Mouse (Mus musculus) stomach, postnatal 0 days (tissue): ENCODE data around the gene Ap4m1. TPM values are rescaled to one million over a fixed set of nuclear protein-coding genes. Genes with fewer than 3 reads are reported as not detected.
A peak's percentile ranks its signal among the peaks of the same experiment; 100 is the strongest.

Experiments
- ATAC-seq: fragments of 200-750 bp; cut with Nextera tagmentation; 2 replicates; pipeline ENCODE4 v1.8.0; 2017; ENCODE audit not compliant: low FRiP score, low TSS enrichment
- DNase-seq: peaks from one replicate; pipeline ENCODE4 v3.0.0-alpha.2; 2016; ENCODE audit warnings: low spot score
- H3K27ac ChIP-seq: fragments of 300-500 bp; sonication (generic); replicated peaks from 2 replicates; pipeline ENCODE4 v1.5.1; 2014; ENCODE audit warnings: mild to moderate bottlenecking, control low read depth
- H3K27me3 ChIP-seq: fragments of 300-500 bp; sonication (generic); 2 replicates; pipeline ENCODE4 v1.6.1; 2014; ENCODE audit warnings: low read length; ENCODE audit not compliant: control insufficient read depth, insufficient read depth
- H3K36me3 ChIP-seq: fragments of 300-500 bp; sonication (generic); 2 replicates; pipeline ENCODE4 v1.6.1; 2014; ENCODE audit warnings: low read length, mixed read lengths; ENCODE audit not compliant: control insufficient read depth, insufficient read depth
- H3K4me1 ChIP-seq: fragments of 300-500 bp; sonication (generic); replicated peaks from 2 replicates; pipeline ENCODE4 v1.6.1; 2014; ENCODE audit warnings: antibody characterized with exemption; ENCODE audit not compliant: control insufficient read depth, insufficient read depth
- H3K4me2 ChIP-seq: fragments of 300-500 bp; sonication (generic); replicated peaks from 2 replicates; pipeline ENCODE4 v1.6.1; 2014; ENCODE audit warnings: low read depth, mild to moderate bottlenecking, control low read depth, moderate library complexity
- H3K4me3 ChIP-seq: fragments of 300-500 bp; sonication (generic); 2 replicates; pipeline ENCODE4 v1.5.1; 2014; ENCODE audit warnings: low read depth, low read length, control low read depth
- H3K9ac ChIP-seq: fragments of 300-500 bp; sonication (generic); 2 replicates; pipeline ENCODE4 v1.6.1; 2014; ENCODE audit warnings: mild to moderate bottlenecking, low read length, control low read depth, mixed read lengths
- H3K9me3 ChIP-seq: fragments of 300-500 bp; sonication (generic); 2 replicates; pipeline ENCODE4 v1.6.1; 2016; ENCODE audit warnings: low read length; ENCODE audit not compliant: control insufficient read depth
- CTCF ChIP-seq: IDR thresholded peaks from 2 replicates; pipeline ENCODE4 v1.5.1; 2016; ENCODE audit warnings: antibody characterized with exemption, low read depth, mild to moderate bottlenecking, moderate library complexity
- EP300 ChIP-seq: optimal IDR thresholded peaks from 2 replicates; pipeline ENCODE3; 2016; ENCODE audit warnings: antibody characterized with exemption
- WGBS: fragments of 180-500 bp; shearing (Covaris S2); extraction: QIAGEN DNeasy Blood & Tissue Kit; methylation state at CpG from one replicate; pipeline ENCODE4 v1.1.7; 2014; 5-methylcytosine and 5-hydroxymethylcytosine counted together
- polyA plus RNA-seq: library from polyadenylated mRNA; unstranded; fragments of >200 nt; fragmentation: Nextera tagmentation; extraction: Ambion mirVana; gene quantifications from 2 replicates; pipeline ENCODE4 v1.2.1, GENCODE M21; 2015

The Ap4m1 gene
- polyA plus RNA-seq, 1 experiment from 2014 or later = 9.3 TPM

- peak overlapping the region; percentile 83 for H3K4me3 ChIP-seq
- no peaks in the 10 kb centered on the region for H3K4me1 ChIP-seq
- peak; percentile 87 for ATAC-seq
- H3K27me3 ChIP-seq = no peaks in the 10 kb centered on the region
- no peak for TF ChIP-seq EP300
- no peak for TF ChIP-seq CTCF
- peak; percentile 62 for DNase-seq
- H3K9me3 ChIP-seq = no peaks in the 10 kb centered on the region
- H3K9ac ChIP-seq = peak overlapping the region; percentile 76
- H3K27ac ChIP-seq = peak overlapping the region; percentile 81; the same call in 1 of the 2 replicates
- peak overlapping the region; percentile 78 for H3K4me2 ChIP-seq
- WGBS = 0% methylated on average over 10 of the region's 10 CpGs
- peaks cover 4% of the 10 kb centered on the region; the same call in 1 of the 2 replicates for H3K36me3 ChIP-seq
Measured at GRCm38 (mm10) chr5:138187661-138188306, 16.0 kb downstream of the Ap4m1 start.

- H3K36me3 ChIP-seq = no peaks in the 10 kb centered on the region
- peak within 1 kb of the TSS; percentile 83 for H3K9ac ChIP-seq
- ATAC-seq = peak; percentile 86
- TF ChIP-seq CTCF (peak; percentile 10; the same call in 1 of the 2 replicates), EP300 (no peak)
- H3K4me1 ChIP-seq = peaks cover 3% of the 10 kb centered on the region
- DNase-seq = peak; percentile 83
- peak within 1 kb of the TSS; percentile 70 for H3K4me3 ChIP-seq
- 5% methylated on average over 53 of the region's 54 CpGs for WGBS
- H3K27me3 ChIP-seq = no peaks in the 10 kb centered on the region
- H3K27ac ChIP-seq = peak within 1 kb of the TSS; percentile 89
- peak within 1 kb of the TSS; percentile 95 for H3K4me2 ChIP-seq
- H3K9me3 ChIP-seq = no peaks in the 10 kb centered on the region
Measured at GRCm38 (mm10) chr5:138193771-138194727, 22.2 kb downstream of the Ap4m1 start, which contains the start of gene Mblac1. TSS of gene Mblac1 (plus strand) at chr5:138194314.

- H3K27ac ChIP-seq = peak overlapping the region; percentile 89
- DNase-seq = peak; percentile 43
- peak; percentile 55 for ATAC-seq
- no peak for TF ChIP-seq EP300
- peak; percentile 10; the same call in 1 of the 2 replicates for TF ChIP-seq CTCF
- H3K27me3 ChIP-seq = no peaks in the 10 kb centered on the region
- peak overlapping the region; percentile 83 for H3K9ac ChIP-seq
- peaks cover 3% of the 10 kb centered on the region for H3K4me1 ChIP-seq
- H3K4me3 ChIP-seq = peak overlapping the region; percentile 70
- no peaks in the 10 kb centered on the region for H3K9me3 ChIP-seq
- H3K4me2 ChIP-seq = peak overlapping the region; percentile 95
- H3K36me3 ChIP-seq = no peaks in the 10 kb centered on the region
- WGBS = under 1% methylated on average over 29 of the region's 29 CpGs
Measured at GRCm38 (mm10) chr5:138194755-138195345, 23.0 kb downstream of the Ap4m1 start.

GRCm38 (mm10) chr5:138195463-138195862 lies 23.7 kb downstream of the Ap4m1 start:
- peak overlapping the region; percentile 95; the same call in 1 of the 2 replicates for H3K4me2 ChIP-seq
- H3K4me1 ChIP-seq = peaks cover 3% of the 10 kb centered on the region
- H3K27me3 ChIP-seq = no peaks in the 10 kb centered on the region
- H3K9me3 ChIP-seq = no peaks in the 10 kb centered on the region
- no peak for DNase-seq
- H3K36me3 ChIP-seq = no peaks in the 10 kb centered on the region
- TF ChIP-seq CTCF = no peak
- TF ChIP-seq EP300 = no peak
- WGBS = 64% methylated on average over 7 of the region's 7 CpGs
- no peak overlapping the region; the same call in 1 of the 2 replicates for H3K9ac ChIP-seq
- H3K27ac ChIP-seq = no peak overlapping the region
- no peak overlapping the region for H3K4me3 ChIP-seq
- no peak for ATAC-seq

GRCm38 (mm10) chr5:138199576-138199975 lies 27.8 kb downstream of the Ap4m1 start:
- 21% methylated on average over 1 of the region's 1 CpGs for WGBS
- no peak overlapping the region for H3K4me3 ChIP-seq
- no peaks in the 10 kb centered on the region for H3K4me1 ChIP-seq
- ATAC-seq (no peak), DNase-seq (no peak)
- peak; percentile 62 for TF ChIP-seq CTCF
- no peak for TF ChIP-seq EP300
- no peaks in the 10 kb centered on the region for H3K36me3 ChIP-seq
- H3K27me3 ChIP-seq = no peaks in the 10 kb centered on the region
- no peak overlapping the region for H3K27ac ChIP-seq
- H3K9me3 ChIP-seq = no peaks in the 10 kb centered on the region
- no peak overlapping the region for H3K9ac ChIP-seq
- no peak overlapping the region for H3K4me2 ChIP-seq
